Mouse (Mus musculus) bone marrow macrophage, adult 2 months (primary cell): Measurements from ENCODE around the gene Shtn1.

Source experiments
- CTCF ChIP-seq: IDR thresholded peaks from 2 replicates; pipeline ENCODE4 v1.5.1; 2012; ENCODE audit warnings: low read depth, mild to moderate bottlenecking, low read length, moderate library complexity
- POLR2A ChIP-seq: IDR thresholded peaks from 2 replicates; pipeline ENCODE4 v1.6.1; 2012; ENCODE audit warnings: mild to moderate bottlenecking, low read depth, low read length, borderline replicate concordance

DNA sequence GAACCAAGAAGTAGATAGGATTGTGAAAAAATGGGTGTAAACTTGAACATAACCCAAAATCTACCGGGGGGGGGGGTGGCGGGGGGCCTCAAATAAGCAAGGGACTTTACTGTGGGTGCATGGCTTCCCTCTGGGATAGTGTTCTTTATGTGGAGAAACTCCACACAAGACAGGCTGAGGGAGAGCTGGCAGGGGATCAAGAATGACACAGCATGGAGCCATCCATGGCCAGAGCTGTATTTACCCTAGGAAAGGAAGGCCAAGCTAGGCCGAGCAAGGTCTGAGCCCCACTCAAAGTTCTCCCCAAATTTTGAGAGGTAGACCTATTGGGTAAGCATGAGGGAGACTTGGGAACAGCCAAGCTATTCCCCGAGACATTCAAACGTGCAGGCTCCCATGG is 28.4 kb downstream of the Shtn1 start:
- TF ChIP-seq CTCF (no peak), POLR2A (no peak)
